Mouse (Mus musculus): ENCODE data around the gene Ctsk. TPM values are rescaled to one million over a fixed set of nuclear protein-coding genes. Genes with fewer than 3 reads are reported as not detected.

Ctsk gene
- 10 to 100 TPM in 1 of 2 experiments, 1 to 10 TPM in 1; 8.9 to 12.9 TPM for total RNA-seq (2021)
- long read RNA-seq, experiment 1, partial matches to known transcripts: 2 of 7 reads
- long read RNA-seq, experiment 1, other reads (novel, unspliced or antisense): 1 of 7 reads
- long read RNA-seq, experiment 2, transcript Ctsk-201 (8 exons, 1,512 nt): major isoform, 7 of 7 reads
- long read RNA-seq, experiment 2, partial matches to known transcripts: 0 of 7 reads
- long read RNA-seq, experiment 2, other reads (novel, unspliced or antisense): 0 of 7 reads

DNA sequence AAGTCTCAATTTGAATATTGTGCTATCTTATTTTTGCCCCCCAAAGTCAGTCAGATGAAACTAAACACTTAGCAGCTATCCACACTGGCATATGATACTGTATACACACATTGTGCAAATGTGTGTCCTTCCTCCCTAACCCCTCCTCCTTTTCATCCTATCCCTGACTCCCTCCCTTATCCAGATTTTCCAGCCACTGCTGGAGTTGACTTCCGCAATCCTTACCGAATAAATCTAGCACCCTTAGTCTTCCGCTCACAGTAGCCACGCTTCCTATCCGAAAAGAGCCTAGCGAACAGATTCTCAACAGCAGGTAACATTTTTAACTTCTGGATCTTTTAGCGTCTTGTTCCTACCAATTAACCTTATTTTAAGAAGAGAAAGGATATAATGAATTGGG lies at the start of gene Ctsk:
Gene Ctsk (plus strand): TSS at position 233 of the 400 bp plus-strand sequence.
- DNase-seq: no peak

DNA sequence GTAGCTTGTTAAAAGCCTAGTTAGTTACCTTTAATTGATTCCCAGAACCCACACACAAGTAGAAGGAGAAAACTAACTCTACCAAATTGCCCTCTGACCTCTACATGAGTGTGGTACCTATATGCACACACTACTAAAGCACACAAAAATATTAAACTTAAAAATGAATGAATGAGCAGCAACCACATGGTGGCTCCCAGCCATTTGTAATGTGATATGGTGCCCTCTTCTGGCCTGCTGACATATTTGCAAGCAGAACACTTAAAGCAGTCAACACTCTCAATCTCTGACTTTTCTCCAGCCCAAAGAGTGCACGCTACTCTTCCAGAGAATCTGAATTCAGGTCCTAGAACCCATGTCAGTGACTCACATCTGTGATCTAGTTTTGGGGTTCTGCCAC lies 48.6 kb upstream of the Ctsk start:
- no peak for DNase-seq

DNA sequence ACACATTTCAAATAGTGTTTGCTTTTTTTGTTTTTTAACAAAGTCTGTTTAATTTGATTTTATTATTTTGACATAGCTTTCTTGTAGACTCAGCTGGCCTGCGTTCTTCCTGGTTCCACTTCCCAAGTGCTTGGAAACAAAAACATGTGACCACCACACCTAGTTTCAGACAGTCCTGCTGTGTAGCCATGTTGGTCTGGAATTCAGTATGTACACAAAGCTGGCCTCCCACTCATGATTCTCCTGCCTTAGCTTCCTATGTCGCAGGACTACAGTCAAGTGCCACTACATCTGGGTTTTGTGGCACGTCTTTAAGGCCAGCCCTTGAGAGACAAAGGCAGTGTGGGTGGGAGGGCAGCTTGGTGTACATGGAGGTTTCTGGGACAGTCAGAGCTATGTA lies 48.1 kb upstream of the Ctsk start:
- DNase-seq: no peak

DNA sequence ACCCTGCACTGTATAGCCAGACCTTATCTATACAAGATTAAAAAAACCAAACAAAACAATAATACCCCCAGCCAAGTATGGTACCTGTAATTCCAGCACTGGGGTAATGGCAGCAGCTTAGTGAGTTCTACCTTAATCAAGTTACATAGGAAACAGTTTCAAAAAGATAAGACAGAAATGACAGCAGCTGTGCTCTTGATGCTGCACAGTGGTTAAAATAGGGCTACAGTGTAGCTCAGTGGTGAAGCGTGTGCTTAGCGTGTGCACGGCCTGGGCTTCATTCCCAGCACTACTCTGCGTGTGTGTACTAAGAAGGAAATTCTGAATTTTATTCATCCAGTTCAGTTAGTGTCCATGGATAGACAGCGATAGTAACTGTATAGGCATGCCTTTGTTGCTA lies 42.7 kb upstream of the Ctsk start:
- DNase-seq: no peak

DNA sequence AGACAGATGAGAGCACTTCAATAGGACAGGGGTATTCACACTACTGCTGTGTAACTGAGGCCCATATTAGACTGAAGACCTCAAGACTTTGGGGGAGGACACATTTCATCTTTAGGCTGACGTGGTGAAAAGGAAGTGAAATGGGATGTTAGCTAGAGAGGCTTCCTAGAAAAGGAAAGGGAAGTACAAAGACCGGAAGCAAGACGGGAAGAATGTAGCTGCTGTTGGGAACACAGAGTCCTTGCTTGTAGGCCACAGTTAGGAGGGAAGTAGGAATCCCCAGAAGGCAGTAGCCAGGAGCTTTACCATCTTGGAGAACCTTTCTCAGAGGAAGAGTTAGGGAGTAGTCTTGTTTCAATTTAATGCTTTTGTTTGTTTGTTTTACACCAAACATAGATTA lies 41.3 kb upstream of the Ctsk start:
- DNase-seq: no peak

DNA sequence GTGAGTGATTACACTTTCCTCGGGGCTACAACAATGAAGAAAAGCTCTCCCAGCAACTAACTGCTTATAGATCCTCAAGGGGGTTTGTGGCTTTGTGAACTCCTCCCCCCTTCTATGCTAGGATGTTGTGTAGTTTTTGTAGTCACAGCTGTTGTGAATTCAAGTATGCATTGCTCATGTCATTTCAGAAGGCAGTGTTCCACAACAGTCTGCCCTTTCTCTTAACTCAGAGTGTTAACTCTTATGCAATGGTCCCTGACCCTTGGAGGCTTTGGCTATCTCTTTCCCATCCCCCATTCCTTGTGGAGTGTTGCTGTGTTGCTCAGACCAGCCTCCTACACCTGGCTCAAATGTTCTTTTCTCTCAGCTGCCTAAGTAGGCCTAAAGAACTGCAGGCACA lies 39.7 kb upstream of the Ctsk start:
- DNase-seq: no peak

DNA sequence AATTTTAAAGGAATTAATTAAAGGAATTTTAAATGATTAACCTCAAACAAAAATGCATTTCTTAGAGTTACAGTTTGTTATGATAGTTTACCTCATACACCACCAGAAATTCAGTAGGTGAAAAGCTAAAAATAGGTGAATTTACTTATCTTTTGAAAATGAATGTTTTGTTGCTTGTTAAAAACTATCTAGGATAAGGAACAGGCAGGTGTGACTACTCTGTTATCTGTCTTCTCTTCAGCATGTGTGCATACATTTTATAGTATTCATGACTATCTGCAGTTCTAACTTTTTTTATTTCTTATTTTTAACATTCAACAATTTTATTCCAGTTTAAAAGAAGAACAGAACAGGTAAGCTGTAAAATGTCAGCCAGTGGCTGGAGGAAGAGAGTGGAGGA lies 35.2 kb upstream of the Ctsk start:
- no peak for DNase-seq

DNA sequence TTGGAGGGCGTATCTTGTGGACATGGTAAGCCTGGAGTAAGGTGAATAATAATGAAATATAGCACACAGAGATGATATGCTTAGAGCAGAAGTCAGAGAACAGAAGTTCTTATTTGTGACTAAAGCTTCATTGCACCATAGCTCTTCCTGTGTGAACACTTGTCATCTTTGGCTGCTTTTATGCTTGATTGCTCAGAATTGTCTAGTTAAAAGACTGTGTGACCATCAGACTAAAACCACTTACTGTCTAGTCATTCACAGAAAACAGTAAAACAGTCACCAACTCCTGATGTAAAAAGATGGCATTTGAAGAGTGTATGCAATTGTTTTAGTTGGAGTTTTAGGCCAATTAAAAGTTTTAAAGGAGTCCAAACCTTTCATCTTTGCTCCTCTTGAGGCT lies 20.1 kb upstream of the Ctsk start:
- no peak for DNase-seq

DNA sequence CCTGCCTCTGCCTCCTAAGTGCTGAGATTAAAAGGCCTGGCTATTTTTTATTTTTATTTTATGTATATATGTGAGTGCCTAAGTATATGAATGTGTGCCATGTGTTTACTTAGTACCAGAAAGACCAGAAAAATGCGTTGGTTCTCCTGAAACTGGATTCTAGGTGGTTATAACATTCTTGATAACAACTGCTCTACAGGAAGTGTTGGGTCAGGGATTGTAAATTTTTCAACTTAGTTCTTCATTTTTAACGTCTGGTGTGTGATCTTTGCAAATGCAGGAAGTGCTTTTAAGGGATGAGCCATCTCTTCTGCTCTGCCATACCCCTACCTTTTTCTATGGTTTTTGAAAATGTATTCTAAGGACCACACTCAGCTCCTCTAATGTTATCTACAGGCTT lies 12.6 kb upstream of the Ctsk start:
- no peak for DNase-seq

DNA sequence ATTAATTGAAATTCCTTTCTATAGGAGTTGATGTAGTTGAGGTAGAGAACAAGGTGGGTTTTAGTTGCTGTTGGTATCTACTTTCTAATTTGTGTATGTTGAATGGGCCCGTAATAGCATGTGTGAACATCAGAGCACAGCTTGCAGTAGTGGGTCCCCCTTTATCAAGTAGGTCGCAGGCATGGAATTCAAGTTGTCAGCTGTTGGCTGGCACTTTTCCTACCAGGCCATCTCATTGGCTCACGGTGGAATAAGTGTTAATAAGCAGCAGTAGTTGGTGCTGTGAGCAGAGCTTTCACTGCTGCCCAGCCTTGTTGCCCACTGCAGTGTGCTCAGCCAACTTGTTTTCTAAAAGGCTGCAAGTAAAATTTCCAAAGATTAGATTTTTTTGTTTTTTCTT lies 10.4 kb upstream of the Ctsk start:
- no peak for DNase-seq

DNA sequence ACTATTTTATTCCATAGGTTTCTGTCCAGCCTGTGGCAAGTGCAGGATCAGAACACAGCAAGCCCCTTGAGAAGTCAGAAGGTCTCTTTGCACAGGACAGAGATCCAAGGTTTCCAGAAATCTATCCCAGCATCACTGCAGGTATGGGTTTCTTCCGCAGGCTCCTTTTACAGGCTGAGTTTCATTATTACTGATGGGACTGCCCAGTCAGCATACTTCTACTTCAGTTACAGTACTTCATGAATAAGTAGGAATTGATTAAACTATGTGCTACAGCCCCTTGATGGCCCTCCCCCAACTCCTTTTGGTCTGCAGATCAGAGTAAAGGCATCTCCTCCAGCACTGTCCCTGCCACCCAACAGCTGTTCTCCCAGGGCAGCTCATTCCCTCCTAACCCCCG lies 8.8 kb upstream of the Ctsk start:
- no peak for DNase-seq

DNA sequence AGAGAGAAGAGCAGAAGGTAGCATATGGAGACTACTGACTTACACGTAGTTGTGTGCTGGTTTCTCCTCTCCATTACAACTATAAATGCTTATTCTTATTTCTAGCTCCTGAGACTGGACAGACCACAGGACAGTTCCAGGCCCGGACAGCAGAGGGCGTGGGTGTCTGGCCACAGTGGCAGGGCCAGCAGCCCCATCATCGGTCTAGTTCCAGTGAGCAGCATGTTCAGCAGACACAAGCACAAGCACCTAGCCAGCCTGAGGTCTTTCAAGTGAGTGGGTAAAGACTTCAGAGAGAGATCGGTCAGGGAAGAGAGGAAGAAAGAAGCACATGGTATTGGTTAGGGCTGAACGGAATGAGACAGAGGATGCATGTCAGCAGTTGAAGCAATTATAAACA lies 4.7 kb upstream of the Ctsk start:
- DNase-seq: peak; percentile 32

DNA sequence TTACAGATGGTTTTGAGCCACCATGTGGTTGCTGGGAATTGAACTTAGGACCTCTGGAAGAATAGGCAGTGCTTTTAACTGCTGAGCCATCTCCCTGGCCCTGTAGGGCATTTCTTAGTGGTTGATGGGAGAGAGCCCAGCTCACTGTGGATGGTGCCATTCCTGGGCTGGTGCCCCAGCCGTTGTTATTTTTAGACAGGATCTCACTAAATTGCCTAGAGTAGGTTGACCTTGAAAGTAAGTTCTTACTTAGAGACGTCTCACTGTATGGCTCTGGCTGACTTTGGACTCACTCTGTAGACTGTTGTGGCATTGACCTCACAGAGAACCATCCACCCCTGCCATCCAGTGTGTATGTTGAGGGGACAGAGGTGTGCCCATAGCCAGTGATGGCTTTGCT lies 827 bp upstream of the Ctsk start:
- DNase-seq: no peak

DNA sequence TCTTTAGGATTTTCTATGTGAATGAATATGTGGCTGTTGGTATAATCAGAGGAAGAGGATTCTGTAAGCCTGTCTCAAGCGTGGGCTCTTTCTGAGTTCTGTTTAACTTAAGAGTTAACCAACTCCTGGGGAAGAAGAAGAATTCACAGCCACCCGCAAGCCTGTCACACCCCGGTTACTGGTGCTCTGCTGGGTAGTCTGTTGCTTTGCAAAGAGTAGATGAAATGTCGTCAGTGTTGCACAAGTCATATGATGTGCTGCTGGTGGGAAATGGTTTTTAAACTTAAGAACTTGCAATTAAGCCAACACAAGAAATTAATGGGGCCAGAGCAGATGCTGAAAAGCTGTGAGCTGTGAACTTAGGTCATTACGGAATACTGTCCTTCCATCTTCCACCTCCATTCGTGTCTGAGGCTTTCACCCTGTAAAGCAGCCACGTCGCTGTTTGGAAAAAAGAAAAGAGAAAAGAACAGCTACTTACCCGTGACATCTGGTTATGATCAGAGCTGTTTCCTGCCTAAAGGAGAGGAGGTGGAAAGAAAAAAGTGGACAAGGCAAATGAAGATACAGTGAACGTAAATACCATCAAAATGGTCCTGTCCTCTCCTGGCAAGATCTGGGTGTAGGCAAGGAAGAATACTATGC lies 562 bp downstream of the Ctsk start:
- no peak for DNase-seq

DNA sequence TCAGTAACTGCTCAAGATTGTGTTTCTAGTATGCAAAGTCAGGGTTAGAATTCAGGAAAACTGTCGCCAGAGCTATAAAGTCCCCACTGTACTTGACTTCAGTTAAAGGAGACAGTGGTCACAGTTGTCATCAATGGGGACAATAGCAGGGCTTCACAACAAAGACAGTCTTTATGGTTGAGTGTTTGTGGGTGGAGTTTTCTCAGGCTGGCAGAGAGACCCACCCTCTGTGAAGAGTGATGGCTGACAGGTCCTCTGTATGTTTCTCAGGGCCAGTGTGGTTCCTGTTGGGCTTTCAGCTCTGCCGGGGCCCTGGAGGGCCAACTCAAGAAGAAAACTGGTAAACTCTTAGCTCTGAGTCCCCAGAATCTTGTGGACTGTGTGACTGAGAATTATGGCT lies 3.3 kb downstream of the Ctsk start:
- DNase-seq: no peak

DNA sequence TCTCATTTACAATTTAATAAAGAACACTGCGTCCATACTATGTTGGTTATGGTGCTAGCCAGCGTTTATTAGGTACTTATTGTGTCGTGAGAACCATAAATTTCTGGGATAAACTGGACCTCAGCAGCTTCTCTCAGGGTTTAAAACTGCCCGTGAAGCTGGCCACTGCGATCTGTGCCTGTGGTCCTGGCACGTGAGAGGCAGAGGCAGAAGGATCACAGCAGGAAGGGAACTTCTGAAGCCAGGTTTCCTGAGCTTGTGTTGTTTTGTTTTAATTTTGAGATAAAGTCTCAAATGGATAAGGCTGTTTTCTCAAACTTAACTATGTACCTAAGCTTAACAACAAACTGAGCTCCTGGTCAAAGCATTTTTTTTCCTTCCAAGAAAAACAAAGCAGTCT lies 10.3 kb downstream of the Ctsk start:
- no peak for DNase-seq

DNA sequence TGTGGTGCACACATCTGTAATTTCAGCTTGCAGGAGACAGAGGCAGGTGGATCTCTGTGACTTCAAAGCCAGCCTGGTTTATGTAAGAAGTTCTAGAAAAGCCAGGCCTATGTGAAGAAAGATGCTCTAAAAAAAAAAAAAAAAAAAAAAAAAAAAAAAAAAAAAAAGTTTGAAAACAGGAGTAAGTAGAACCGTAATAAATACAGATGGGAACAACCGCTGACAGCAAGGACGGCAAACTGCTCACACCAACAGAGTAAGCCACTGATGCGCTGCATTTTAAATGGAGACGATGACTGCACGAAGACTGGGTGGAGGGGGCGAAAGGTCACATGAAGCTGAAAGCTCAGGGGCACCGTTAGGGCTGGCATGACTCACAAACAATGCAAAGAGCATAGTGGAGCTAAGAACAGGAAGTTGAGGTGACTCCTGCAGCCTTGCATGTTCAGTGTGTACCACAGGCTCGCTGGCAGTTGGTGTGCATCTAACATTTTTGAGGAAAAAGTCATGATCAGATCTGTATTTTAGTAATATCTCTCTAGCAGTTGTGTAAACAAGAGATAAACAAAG lies 12.6 kb downstream of the Ctsk start:
- no peak for DNase-seq

DNA sequence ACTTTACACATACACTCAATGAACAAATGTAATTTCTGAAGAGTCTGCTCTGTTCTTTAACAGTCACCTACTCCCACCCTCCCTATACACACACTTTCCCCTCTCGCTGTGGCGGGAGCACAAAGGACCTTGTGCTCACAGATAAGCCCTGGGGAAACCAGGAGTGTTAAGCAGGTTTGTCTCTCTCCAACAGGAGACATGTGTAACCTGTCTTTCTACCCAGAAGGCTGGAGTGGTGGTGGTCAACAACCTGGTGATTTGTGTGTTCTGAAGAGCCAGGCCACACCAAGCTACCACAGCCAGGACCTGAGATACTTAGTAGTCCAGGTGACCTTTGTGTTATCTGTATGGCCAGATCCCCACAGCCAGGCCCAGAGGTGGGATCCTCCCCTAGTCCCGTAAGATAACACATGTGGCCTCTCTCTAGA lies 17.6 kb downstream of the Ctsk start:
- DNase-seq: no peak

DNA sequence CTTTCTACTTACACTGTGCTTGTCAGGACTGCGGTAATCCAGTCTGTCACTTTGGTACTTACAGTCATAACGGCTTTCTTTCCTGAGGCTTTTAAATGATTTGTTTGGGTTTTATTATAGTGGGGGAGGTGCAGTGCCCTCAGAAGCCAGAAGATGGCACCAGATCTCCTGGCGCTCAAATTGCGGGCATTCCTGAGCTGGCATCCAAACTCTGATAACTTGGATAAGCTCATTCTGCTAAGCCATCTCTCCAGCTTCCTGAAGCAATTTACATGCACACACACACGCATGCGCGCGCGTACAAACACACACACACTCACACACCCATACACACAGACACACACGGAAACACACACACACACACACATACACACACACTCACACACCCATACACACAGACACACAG lies 18.4 kb downstream of the Ctsk start:
- peak; percentile 42 for DNase-seq

DNA sequence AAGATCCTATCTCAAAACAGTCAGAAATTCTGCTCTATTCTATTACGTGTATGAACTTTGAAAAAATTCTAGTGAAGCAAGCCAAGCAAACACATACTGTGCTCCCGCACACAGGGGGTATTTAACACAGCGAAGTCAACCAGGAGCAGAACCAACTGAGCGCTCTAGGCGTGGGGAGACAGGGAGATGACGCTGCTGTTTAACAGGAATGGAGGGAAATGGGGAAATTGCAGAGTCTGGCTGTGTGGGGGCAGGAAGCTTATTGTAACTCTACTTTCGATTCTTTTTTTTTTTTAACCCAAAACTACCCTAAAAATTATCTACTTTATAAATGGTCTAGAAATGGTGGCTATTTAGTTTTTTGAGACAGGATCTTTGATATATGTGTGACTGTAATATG lies 19.8 kb downstream of the Ctsk start:
- no peak for DNase-seq

DNA sequence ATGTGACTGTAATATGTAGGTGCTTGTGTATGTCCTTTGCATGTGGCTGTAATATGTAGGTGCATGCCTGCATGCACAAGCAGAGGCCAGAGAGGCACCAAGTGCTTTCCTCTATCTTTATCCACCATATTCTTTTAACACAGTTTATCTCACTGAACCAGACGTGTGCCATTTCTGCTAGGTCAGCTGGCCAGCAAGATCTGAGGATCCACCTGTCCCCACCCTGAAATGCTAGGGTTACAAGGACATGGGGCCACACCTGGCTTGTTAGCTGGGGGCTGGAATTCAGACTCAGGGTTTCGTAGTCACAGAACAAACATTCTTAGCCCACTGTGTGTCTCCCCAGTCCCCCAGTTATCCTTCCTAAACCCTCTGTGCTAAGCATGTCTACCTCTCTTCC lies 20.3 kb downstream of the Ctsk start:
- no peak for DNase-seq

DNA sequence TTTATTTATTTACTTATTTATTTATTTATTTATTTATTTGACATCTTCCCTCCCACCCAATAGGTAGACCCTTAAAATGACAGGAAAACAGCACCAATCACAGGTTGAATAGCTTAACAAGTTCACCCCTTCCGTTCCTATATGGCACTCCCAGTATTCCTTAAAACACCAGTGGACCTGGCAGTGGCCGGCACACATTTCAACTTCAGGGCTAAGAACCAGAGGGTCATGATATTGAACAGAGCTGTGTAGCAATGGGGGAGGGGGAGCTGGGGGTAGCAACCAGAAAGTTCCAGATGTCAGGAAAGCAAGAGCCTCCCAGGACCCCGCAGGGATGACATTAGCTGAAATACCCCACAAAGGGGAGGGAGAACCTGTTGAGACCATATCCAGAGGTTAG lies 21.0 kb downstream of the Ctsk start:
- DNase-seq: no peak

DNA sequence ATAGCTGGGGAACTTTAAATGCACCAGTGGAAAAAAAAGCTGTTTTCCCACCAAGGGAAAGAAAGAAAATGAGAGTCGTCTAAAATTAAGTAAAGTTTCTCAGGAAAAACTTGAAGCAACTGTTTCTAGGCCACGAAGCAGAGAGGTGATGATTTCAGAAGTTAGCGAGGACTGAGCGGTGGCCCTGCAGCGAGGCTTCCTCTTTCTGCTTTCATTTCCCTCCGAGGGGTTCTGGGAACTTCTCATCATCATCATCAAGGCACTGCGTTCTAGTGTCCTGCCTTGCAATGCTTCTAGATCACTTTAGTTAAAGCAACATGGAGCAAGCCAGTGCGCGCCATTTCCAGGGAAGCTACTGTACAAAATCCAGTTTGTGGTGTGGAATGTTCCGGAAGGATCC lies 22.1 kb downstream of the Ctsk start:
- DNase-seq: no peak

DNA sequence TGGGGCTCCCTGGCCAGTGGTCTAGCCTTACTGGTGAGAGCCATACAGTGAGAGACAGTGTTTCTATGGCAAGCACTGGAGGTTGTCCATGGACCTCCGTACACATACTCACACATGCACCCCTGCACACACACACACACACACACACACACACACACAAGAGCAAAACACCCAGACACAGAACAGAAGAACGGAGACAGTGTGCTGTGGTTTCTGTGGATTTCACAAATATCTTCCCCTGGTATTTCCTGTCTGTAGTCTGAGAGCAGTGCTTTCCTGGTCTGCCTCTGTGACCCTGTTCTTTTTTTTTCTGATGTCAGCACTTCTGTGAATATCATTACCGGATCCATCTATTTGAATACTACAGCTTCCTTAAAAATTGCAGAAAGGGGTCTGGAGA lies 24.6 kb downstream of the Ctsk start:
- no peak for DNase-seq

Measured in gastrocnemius, postnatal 25 days (tissue).